In genomic region chr1:51689461-51690223, GRCm38 (mm10) we compare ENCODE assay signal across 8 mouse cellular contexts.
DNase-seq lines count a peak whose midpoint lies in the region; ATAC-seq and TF ChIP-seq lines count a peak whose summit lies in the region.

No protein-coding gene starts in this region.

- no peaks in the 10 kb centered on the region for H3K27me3 ChIP-seq in hindbrain, postnatal 0 days (ENCODE audit: insufficient read depth, low read length)
- no peaks in the 10 kb centered on the region for H3K27me3 ChIP-seq in hindbrain, embryonic 11.5 days (ENCODE audit: control insufficient read depth, insufficient read depth, low read length)
- no peaks in the 10 kb centered on the region for H3K27me3 ChIP-seq in CH12.LX (replicated peaks)
- H3K27me3 ChIP-seq in forebrain, embryonic 14.5 days (replicated peaks; ENCODE audit: control insufficient read depth, insufficient read depth, low read length), result no peaks in the 10 kb centered on the region

- no peak for ATAC-seq in hindbrain, postnatal 0 days
- ATAC-seq in hindbrain, embryonic 11.5 days (ENCODE audit: low FRiP score), result no peak
- ATAC-seq in megakaryocyte progenitor cell, adult 5-6 weeks (replicated peaks; ENCODE audit: poor library complexity), result no peak
- no peak for ATAC-seq in forebrain, embryonic 14.5 days
- no peak for ATAC-seq in granulocyte monocyte progenitor cell, adult 5-6 weeks (replicated peaks; ENCODE audit: poor library complexity, severe bottlenecking)

- H3K4me3 ChIP-seq in hindbrain, postnatal 0 days (ENCODE audit: low read length), result no peak overlapping the region
- no peak overlapping the region for H3K4me3 ChIP-seq in hindbrain, embryonic 11.5 days (ENCODE audit: low read depth, low read length)
- H3K4me3 ChIP-seq in CH12.LX (replicated peaks in 1 of 3; ENCODE audit: low read depth in 2 of 3, low read length in 2 of 3, poor library complexity in 1 of 3), result no peak overlapping the region
- H3K4me3 ChIP-seq in forebrain, embryonic 14.5 days (ENCODE audit: low read depth, low read length), result no peak overlapping the region

- no peak overlapping the region for H3K4me2 ChIP-seq in hindbrain, postnatal 0 days (ENCODE audit: low read depth, low read length)
- no peak overlapping the region for H3K4me2 ChIP-seq in hindbrain, embryonic 11.5 days (replicated peaks; ENCODE audit: low read depth, low read length)
- H3K4me2 ChIP-seq in CH12.LX (ENCODE audit: insufficient read depth, low read depth, poor library complexity, severe bottlenecking), result no peak overlapping the region
- H3K4me2 ChIP-seq in forebrain, embryonic 14.5 days (ENCODE audit: low read length), result no peak overlapping the region

- H3K9ac ChIP-seq in hindbrain, postnatal 0 days (replicated peaks; ENCODE audit: low read length), result no peak overlapping the region
- H3K9ac ChIP-seq in hindbrain, embryonic 11.5 days (ENCODE audit: low read depth, low read length), result no peak overlapping the region
- no peak overlapping the region for H3K9ac ChIP-seq in CH12.LX (ENCODE audit: insufficient read depth, low read depth)
- no peak overlapping the region for H3K9ac ChIP-seq in forebrain, embryonic 14.5 days (ENCODE audit: low read length)

- TF ChIP-seq EP300 in CH12.LX (IDR thresholded peaks at IDR 0.05; ENCODE audit: low read length), result no peak

- no peaks in the 10 kb centered on the region for H3K79me2 ChIP-seq in CH12.LX (replicated peaks; ENCODE audit: control insufficient read depth, extremely low read depth, insufficient read depth, poor library complexity, severe bottlenecking)

- dilution Hi-C loops in CH12.LX (cut with MboI; ENCODE audit: extremely low pct_ligation_motif_present, extremely low pct_unique_long_range_greater_than_20kb, low sequenced_read_pairs), result no loop called here

- peak; percentile 12 for TF ChIP-seq RAD21 in CH12.LX (IDR thresholded peaks at IDR 0.05; ENCODE audit: low read depth, low read length)

- TF ChIP-seq POLR2A in CH12.LX (IDR thresholded peaks at IDR 0.05; ENCODE audit: low read depth, low read length), result no peak

- whole genome bisulfite sequencing in hindbrain, postnatal 0 days, result 72% methylated on average over 9 of the region's 9 CpGs
- 83% methylated on average over 9 of the region's 9 CpGs for WGBS in hindbrain, embryonic 11.5 days
- WGBS in forebrain, embryonic 14.5 days, result 81% methylated on average over 9 of the region's 9 CpGs

- H3K4me1 ChIP-seq in hindbrain, postnatal 0 days (ENCODE audit: insufficient read depth, low read length), result no peaks in the 10 kb centered on the region
- no peaks in the 10 kb centered on the region; the same call in 1 of the 2 replicates for H3K4me1 ChIP-seq in hindbrain, embryonic 11.5 days (replicated peaks; ENCODE audit: control insufficient read depth, insufficient read depth, low read length)
- peaks cover 0 to 3% of the 10 kb centered on the region in 2 experiments; a peak in 1 of 4 replicates for H3K4me1 ChIP-seq in CH12.LX (ENCODE audit: control insufficient read depth in 1 of 2, insufficient read depth in 2 of 2)
- H3K4me1 ChIP-seq in forebrain, embryonic 14.5 days (ENCODE audit: control insufficient read depth, insufficient read depth, low read length), result peaks cover 4% of the 10 kb centered on the region; the same call in 1 of the 2 replicates

- no peaks in the 10 kb centered on the region for H3K36me3 ChIP-seq in hindbrain, postnatal 0 days (ENCODE audit: insufficient read depth, low read length)
- H3K36me3 ChIP-seq in hindbrain, embryonic 11.5 days (ENCODE audit: control insufficient read depth, insufficient read depth, low read length), result no peaks in the 10 kb centered on the region
- H3K36me3 ChIP-seq in CH12.LX (replicated peaks in 1 of 2; ENCODE audit: control insufficient read depth in 1 of 2, insufficient read depth in 1 of 2, low read length in 1 of 2), result no peaks in the 10 kb centered on the region
- H3K36me3 ChIP-seq in forebrain, embryonic 14.5 days (ENCODE audit: control insufficient read depth, insufficient read depth, low read length), result no peaks in the 10 kb centered on the region

- H3K9me3 ChIP-seq in hindbrain, postnatal 0 days (ENCODE audit: low read length), result no peaks in the 10 kb centered on the region
- H3K9me3 ChIP-seq in hindbrain, embryonic 11.5 days (ENCODE audit: control insufficient read depth, low read length), result no peaks in the 10 kb centered on the region
- H3K9me3 ChIP-seq in CH12.LX (replicated peaks; ENCODE audit: low read length), result no peaks in the 10 kb centered on the region
- H3K9me3 ChIP-seq in forebrain, embryonic 14.5 days (replicated peaks; ENCODE audit: control insufficient read depth, low read length), result no peaks in the 10 kb centered on the region

- in situ Hi-C loops in CH12.LX (cut with MboI; ENCODE audit: low pct_ligation_motif_present, low pct_unique_long_range_greater_than_20kb, low sequenced_read_pairs), result no loop called here

- no peak for DNase-seq in hindbrain, postnatal 0 days (ENCODE audit: low spot score)
- DNase-seq in hindbrain, embryonic 11.5 days (ENCODE audit: low spot score), result no peak
- DNase-seq in CH12.LX (ENCODE audit: extremely low read depth), result no peak
- peak; percentile 95 for DNase-seq in fibroblast of lung, adult 2 months (ENCODE audit: low read depth)
- DNase-seq in kidney, postnatal 14 days, result peak; percentile 70
- DNase-seq in forebrain, embryonic 14.5 days (ENCODE audit: low spot score), result no peak

- no peak overlapping the region for H3K27ac ChIP-seq in hindbrain, postnatal 0 days
- no peak overlapping the region for H3K27ac ChIP-seq in hindbrain, embryonic 11.5 days (ENCODE audit: low read depth, low read length)
- H3K27ac ChIP-seq in CH12.LX (ENCODE audit: insufficient read depth, low read depth), result no peak overlapping the region
- no peak overlapping the region for H3K27ac ChIP-seq in forebrain, embryonic 14.5 days (ENCODE audit: low read depth, low read length)

- TF ChIP-seq CTCF in hindbrain, postnatal 0 days (IDR thresholded peaks at IDR 0.05; ENCODE audit: low read depth), result peak; percentile 36
- peak in 1 of 2 experiments; percentile 42; a peak in 2 of 4 replicates for TF ChIP-seq CTCF in CH12.LX (conservative IDR thresholded peaks at IDR 0.05 in 1 of 2, IDR thresholded peaks at IDR 0.05 in 1 of 2; ENCODE audit: low read depth in 2 of 2, low read length in 2 of 2)

TF ChIP-seq in CH12.LX, 34 proteins besides CTCF, POLR2A, EP300 and RAD21:
- TF ChIP-seq SMC3 (IDR thresholded peaks at IDR 0.05; ENCODE audit: low read depth, low read length), result peak; percentile 35
- TF ChIP-seq MAX (IDR thresholded peaks at IDR 0.05; ENCODE audit: low read length), result no peak

Comparison
In these comparisons a context has a peak if more than half of its experiments do, and no peak if none do; other contexts are left out.
1. DNase-seq: peak in fibroblast of lung, adult 2 months (single experiment) and kidney, postnatal 14 days (single experiment); none in hindbrain, postnatal 0 days (single experiment), hindbrain, embryonic 11.5 days (single experiment), CH12.LX (single experiment) and forebrain, embryonic 14.5 days (single experiment).